Mouse (Mus musculus) lung, postnatal 36 days (tissue): ENCODE measurements around the gene Tymp.

ENCODE experiments used
- DNase-seq: peaks from one replicate; pipeline ENCODE4 v3.0.0; 2022; ENCODE audit warnings: mixed read lengths

The Tymp gene

DNA sequence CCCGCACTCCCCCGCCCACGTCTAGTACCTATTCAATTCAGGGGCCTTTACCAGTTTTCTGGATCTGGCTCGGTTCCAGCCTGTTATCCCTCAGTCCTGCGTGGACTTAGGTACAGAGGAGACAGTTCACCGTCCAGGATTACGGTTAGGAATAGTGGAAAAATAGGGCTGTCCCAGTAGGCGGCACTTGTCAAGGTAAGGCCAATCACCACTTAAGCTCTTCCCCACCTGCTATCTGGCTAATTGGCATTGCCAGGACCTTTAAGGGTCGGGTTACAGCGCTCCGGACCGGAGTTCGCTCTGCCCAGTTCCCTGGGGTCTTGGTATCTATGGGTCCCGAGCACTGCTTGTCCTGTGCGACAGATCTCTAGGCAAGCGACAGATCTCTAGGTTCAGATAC, at the start of gene Tymp:
Gene Tymp (minus strand): TSS at position 83 of the 400 bp plus-strand sequence.
- DNase-seq, result no peak

GRCm38 (mm10) chr15:89425711-89426121, 48.9 kb upstream of the Tymp start, which contains the start of gene Cpt1b:
TSS of gene Cpt1b (minus strand) at chr15:89425863.
- no peak for DNase-seq

GRCm38 (mm10) chr15:89424621-89425020, 47.8 kb upstream of the Tymp start:
- no peak for DNase-seq

GRCm38 (mm10) chr15:89421938-89422337, 45.1 kb upstream of the Tymp start:
- no peak for DNase-seq

GRCm38 (mm10) chr15:89415282-89415681, 38.4 kb upstream of the Tymp start:
- DNase-seq, result no peak

DNA sequence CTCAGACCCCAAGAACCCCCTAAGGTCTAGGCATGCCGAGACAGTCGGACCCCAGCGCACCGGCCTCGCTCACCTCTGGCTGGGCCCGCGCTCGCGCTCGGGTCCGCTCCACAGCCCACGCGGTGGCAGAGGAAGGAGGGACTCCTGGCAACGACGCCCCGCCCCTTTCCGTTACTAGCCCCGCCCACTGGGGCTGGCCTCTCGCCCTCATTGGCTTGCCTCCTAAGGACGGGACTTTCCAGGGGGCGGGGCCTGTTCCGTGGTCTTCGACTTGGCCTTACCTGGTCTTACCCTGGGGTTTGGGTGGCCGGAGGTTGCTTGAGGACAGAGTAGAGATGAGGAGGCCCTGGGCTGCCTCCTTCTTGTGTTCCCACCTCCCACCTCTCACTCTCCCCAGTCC, 33.3 kb upstream of the Tymp start, which contains the start of gene Syce3:
Gene Syce3 (minus strand): TSS at position 386 of the 400 bp plus-strand sequence.
- no peak for DNase-seq

DNA sequence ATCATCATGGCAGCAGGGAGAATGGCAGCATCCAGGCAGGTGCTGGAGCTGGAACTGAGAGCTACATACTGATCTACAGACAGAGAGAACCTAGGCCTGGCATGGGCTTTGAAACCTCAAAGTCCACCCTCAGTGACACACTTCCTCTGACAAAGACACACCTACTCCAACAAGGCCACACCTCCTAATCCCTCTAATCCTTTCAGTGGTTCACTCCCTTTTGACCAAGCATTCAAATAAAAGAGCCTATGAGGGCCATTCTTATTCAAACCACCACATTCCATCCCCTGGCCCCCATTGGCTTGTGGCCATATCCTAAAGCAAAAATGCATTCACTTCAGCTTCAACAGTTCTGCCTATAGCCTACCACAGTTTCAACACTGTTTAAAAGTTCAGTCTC, 29.9 kb upstream of the Tymp start:
- DNase-seq, result no peak

DNA sequence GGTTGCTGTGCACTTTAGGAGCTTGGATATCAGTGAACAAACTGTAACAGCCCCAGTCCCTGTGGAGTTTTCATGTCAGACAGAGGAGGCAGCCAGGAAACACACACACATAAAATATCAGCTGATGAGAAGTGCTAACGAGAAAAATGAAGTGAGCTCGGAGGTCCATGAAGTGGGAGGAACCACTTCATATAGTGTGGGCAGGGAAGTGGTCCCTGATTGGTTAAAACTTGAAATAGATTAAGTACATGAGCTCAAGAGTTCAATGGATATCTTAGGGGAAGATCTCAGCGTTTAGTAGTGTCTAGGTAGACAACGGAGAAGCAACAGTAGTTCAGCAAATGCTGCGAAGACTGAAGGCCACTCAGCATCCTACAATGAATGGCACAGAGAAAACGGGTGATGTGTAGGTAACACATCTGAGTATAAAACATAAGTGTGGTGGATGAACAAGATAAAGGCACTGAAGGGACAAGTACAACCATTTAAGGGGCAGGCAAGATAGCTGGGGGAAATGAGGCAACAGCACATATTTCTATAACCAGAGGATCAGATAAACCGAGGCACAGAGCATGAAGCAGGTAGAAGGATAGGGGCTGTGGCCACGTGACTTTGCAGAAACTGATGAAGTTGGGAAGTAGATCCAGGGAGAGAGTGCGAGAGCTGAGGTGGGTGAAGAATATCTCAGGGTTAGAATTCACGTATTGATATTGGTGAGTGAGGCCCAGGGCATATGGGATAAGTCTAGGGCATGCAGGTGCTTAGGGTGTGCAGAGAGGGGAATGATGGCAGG, 28.2 kb upstream of the Tymp start:
- DNase-seq, result no peak

DNA sequence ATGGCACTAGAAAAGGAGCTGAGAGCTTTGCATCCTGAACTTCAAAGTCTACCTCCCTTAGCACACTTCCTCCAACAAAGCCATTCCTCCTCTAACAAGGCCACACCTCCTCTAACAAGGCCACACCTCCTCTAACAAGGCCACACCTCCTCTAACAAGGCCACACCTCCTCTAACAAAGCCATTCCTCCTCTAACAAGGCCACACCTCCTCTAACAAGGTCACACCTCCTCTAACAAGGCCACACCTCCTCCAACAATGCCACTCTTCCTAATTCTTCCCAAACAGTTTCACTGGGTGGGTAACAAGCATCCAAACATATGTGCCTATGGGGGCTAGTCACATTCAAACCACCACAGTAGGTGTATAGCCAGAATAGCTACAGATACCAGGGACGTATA, 25.6 kb upstream of the Tymp start:
- no peak for DNase-seq

DNA sequence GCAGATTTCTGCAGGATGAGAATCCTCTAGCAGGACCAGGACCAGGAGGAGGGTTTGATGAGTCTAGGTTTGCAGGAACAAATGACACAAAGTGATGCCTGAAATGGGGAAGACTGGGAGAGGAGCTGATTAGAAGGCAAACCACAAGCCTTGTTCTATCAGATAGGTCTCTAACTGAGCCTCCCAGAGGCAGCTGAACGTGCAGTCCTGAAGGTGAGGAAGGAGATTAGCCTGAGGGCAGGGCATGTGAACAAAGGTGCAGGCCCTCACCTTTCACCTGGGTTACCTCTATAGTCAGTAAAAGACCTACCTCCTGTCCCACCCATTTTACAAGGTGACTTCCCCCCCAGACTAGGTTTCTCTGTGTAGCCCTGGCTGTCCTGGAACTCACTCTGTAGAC, 22.9 kb upstream of the Tymp start:
- no peak for DNase-seq

- DNase-seq, result no peak
These were observed 21.3 kb upstream of the Tymp start for GRCm38 (mm10) chr15:89398146-89398545.

GRCm38 (mm10) chr15:89396883-89397282, 20.0 kb upstream of the Tymp start:
- no peak for DNase-seq

GRCm38 (mm10) chr15:89390081-89390480, 13.2 kb upstream of the Tymp start:
- DNase-seq, result no peak

GRCm38 (mm10) chr15:89387127-89387526, 10.3 kb upstream of the Tymp start:
- no peak for DNase-seq

- DNase-seq, result no peak
These were observed 7.8 kb upstream of the Tymp start, which contains the start of gene Klhdc7b for GRCm38 (mm10) chr15:89384617-89385016. TSS of gene Klhdc7b (plus strand) at chr15:89384917.

GRCm38 (mm10) chr15:89379429-89379828, 2.6 kb upstream of the Tymp start:
- no peak for DNase-seq

DNA sequence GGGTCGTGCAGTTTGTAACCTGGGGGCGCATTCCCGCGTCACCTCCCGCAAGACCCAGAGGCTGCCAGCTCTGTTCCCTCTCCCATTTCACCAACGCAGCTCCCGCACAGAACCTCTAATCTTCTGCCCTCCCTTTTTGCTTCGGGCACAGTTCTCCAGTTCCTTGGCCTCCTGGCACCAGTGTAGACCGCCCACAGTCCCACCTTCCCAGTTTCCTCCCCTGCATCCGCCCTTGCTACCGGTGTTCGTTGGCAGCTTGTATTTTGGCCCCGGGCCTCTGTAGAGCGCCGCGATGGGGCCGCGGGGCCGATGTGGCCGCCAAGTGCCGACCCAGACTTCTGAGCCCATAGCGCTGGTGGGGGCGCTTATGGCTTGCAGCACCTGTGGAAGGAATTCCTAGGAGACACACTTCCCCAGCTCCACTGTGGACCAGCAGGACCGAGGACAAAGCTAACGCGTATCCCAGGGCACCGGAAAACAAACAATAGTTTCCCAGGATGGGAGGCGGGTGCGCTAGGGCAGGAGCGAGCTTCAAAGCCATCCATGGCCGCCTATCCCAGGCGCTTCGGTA, 2.1 kb upstream of the Tymp start, which contains the start of gene Odf3b:
Gene Odf3b (minus strand): TSS at position 452 of the 571 bp plus-strand sequence.
- peak; percentile 52 for DNase-seq

DNA sequence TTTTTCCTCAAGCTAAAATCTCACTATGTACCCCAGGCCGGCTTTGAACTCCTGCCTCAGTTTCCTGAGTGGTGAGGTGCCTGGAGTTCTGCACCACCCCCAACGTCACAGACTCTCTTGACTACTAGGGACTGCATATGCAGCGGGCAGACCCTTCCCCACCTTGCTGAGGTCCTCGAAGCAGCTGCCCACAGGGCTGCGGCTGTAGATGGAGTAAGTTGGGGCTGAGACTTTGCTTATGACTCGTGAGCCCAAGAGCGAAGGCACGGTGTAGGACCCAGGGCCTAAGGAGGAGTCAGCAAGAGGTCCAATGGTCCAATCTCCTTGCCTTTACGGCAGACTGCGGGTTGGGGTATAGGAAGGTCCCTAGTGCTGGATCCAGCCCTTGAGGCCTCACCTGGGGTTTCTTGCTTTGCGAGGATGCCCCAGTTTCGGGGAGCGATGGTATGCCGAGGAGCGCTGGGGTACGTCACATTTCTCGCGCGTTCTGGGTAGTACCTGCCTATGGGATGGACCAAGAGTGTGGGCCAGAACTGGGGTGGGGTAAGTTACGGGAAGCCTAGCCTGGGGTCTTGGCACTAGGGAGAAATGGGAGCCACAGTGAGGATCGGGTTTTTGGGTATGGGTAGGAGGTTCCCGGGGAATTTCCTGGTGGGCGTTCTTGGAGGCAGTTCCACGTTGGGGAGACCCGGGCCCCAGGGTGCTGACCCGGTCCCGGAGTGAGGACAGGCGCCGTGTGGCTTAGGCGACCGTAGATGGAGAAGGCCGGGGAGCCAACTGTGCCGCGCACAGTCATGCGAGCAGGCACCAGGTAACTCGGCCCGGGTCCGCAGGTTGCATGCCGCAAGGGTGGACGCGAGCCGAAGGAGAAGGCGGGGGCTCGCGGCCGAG, 1.3 kb upstream of the Tymp start:
- DNase-seq, result no peak

GRCm38 (mm10) chr15:89377362-89377761, 523 bp upstream of the Tymp start:
- DNase-seq, result no peak

GRCm38 (mm10) chr15:89376040-89376439, 799 bp downstream of the Tymp start:
- no peak for DNase-seq

DNA sequence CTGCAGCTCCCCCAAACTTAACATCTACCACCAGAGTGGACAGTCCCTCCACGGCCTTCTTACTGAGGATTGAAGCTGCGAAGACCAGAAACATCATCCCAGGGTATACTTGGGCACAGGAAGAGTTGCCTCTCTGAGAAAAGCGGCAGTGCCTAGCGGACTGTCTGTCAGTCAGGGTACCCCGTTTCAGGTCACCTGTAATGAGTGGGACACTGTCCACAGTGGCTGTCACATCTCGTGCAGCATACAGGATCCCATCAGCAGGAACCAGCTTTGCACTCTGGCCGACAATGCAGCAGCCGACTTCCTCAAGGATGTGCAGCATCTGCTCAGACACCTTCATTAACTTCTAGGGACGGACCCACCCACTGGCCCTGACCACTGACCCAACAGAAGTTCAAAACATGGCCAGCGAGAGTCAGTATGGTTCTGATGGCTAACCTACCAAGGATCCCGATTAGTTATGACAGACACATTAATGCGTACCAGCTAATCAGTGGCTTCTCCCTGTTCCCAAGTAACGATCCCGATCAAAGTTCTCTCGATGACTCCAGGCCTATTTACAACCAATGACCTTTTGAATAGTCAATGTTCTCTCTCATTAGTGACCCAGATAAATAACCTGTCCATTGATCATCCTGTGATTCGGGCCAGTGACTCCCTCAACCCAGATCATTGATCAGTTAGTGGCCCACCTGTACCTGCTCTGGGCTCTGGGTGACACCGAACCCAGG, 1.9 kb downstream of the Tymp start:
- DNase-seq, result no peak

GRCm38 (mm10) chr15:89374340-89374739, 2.5 kb downstream of the Tymp start:
- no peak for DNase-seq
